Mouse (Mus musculus): ENCODE data around the gene 3110082I17Rik. TPM values are rescaled to one million over a fixed set of nuclear protein-coding genes. Genes with fewer than 3 reads are reported as not detected.

Gene 3110082I17Rik
- total and polyA plus RNA-seq, 2 experiments, result 1.6 to 7.4 TPM

- 85% methylated on average over 6 of the region's 6 CpGs for WGBS
- 0 out of 2 replicates have a peak within 1 kb of the TSS, but pooled peaks have one; percentile 39 for H3K9ac ChIP-seq (ENCODE audit: low read depth, low read length)
- no peak for DNase-seq (ENCODE audit: extremely low read depth, low read depth, low spot score)
Measured at GRCm38 (mm10) chr5:139404801-139405401, 55.4 kb downstream of the 3110082I17Rik start, which contains the start of gene C130050O18Rik. TSS of gene C130050O18Rik (plus strand) at chr5:139405280.

GRCm38 (mm10) chr5:139403692-139404260 lies 56.6 kb downstream of the 3110082I17Rik start:
- no peaks in the 10 kb centered on the region for H3K36me3 ChIP-seq (ENCODE audit: control insufficient read depth, insufficient read depth, low read length)
- no peaks in the 10 kb centered on the region for H3K79me2 ChIP-seq (ENCODE audit: control insufficient read depth, insufficient read depth, low read length)
- no peak for TF ChIP-seq POLR2A (IDR thresholded peaks at IDR 0.05; ENCODE audit: extremely low read depth, insufficient read depth, low read length)
- no peak for TF ChIP-seq CTCF (IDR thresholded peaks at IDR 0.05; ENCODE audit: low read depth, low read length)
- no peak overlapping the region for H3K9ac ChIP-seq (ENCODE audit: low read depth, low read length)
- H3K27me3 ChIP-seq (ENCODE audit: control insufficient read depth, insufficient read depth, low read length), result no peaks in the 10 kb centered on the region
- 90% methylated on average over 8 of the region's 8 CpGs for WGBS
- peaks cover 1% of the 10 kb centered on the region for H3K4me1 ChIP-seq (ENCODE audit: control insufficient read depth, insufficient read depth, low read length)
- no peak for DNase-seq (ENCODE audit: extremely low read depth, low read depth, low spot score)
- H3K27ac ChIP-seq (replicated peaks; ENCODE audit: insufficient read depth, low read depth, low read length), result no peak overlapping the region
- H3K4me3 ChIP-seq (ENCODE audit: insufficient read depth, low read depth, low read length), result no peak overlapping the region

More at GRCm38 (mm10) chr5:139404801-139405401, 55.4 kb downstream of the 3110082I17Rik start, which contains the start of gene C130050O18Rik:
- no peaks in the 10 kb centered on the region for H3K36me3 ChIP-seq (ENCODE audit: control insufficient read depth, insufficient read depth, low read length)
- TF ChIP-seq CTCF (IDR thresholded peaks at IDR 0.05; ENCODE audit: low read depth, low read length) (no peak), POLR2A (IDR thresholded peaks at IDR 0.05; ENCODE audit: extremely low read depth, insufficient read depth, low read length) (no peak)
- no peaks in the 10 kb centered on the region for H3K79me2 ChIP-seq (ENCODE audit: control insufficient read depth, insufficient read depth, low read length)
- H3K27ac ChIP-seq (replicated peaks; ENCODE audit: insufficient read depth, low read depth, low read length), result peak within 1 kb of the TSS; percentile 10; the same call in 1 of the 2 replicates
- no peaks in the 10 kb centered on the region for H3K27me3 ChIP-seq (ENCODE audit: control insufficient read depth, insufficient read depth, low read length)
- H3K4me3 ChIP-seq (ENCODE audit: insufficient read depth, low read depth, low read length), result 0 out of 2 replicates have a peak within 1 kb of the TSS, but pooled peaks have one; percentile 3
- H3K4me1 ChIP-seq (ENCODE audit: control insufficient read depth, insufficient read depth, low read length), result no peaks in the 10 kb centered on the region

- Histone ChIP-seq H3K9ac (ENCODE audit: low read depth, low read length) (no peak overlapping the region), H3K79me2 (ENCODE audit: control insufficient read depth, insufficient read depth, low read length) (no peaks in the 10 kb centered on the region), H3K4me1 (ENCODE audit: control insufficient read depth, insufficient read depth, low read length) (peaks cover 8% of the 10 kb centered on the region), H3K36me3 (ENCODE audit: control insufficient read depth, insufficient read depth, low read length) (no peaks in the 10 kb centered on the region), H3K27me3 (ENCODE audit: control insufficient read depth, insufficient read depth, low read length) (no peaks in the 10 kb centered on the region), H3K4me3 (ENCODE audit: insufficient read depth, low read depth, low read length) (no peak overlapping the region), H3K27ac (replicated peaks; ENCODE audit: insufficient read depth, low read depth, low read length) (no peak overlapping the region)
- 78% methylated on average over 2 of the region's 2 CpGs for WGBS
- DNase-seq (ENCODE audit: extremely low read depth, low read depth, low spot score), result no peak
- no peak for TF ChIP-seq POLR2A (IDR thresholded peaks at IDR 0.05; ENCODE audit: extremely low read depth, insufficient read depth, low read length)
- TF ChIP-seq CTCF (IDR thresholded peaks at IDR 0.05; ENCODE audit: low read depth, low read length), result no peak
Measured at GRCm38 (mm10) chr5:139402106-139402505, 58.2 kb downstream of the 3110082I17Rik start.

- H3K79me2 ChIP-seq (ENCODE audit: control insufficient read depth, insufficient read depth, low read length), result no peaks in the 10 kb centered on the region
- DNase-seq (ENCODE audit: extremely low read depth, low read depth, low spot score), result no peak
- H3K4me1 ChIP-seq (ENCODE audit: control insufficient read depth, insufficient read depth, low read length), result peaks cover 8% of the 10 kb centered on the region
- 93% methylated on average over 14 of the region's 14 CpGs for WGBS
- TF ChIP-seq CTCF (IDR thresholded peaks at IDR 0.05; ENCODE audit: low read depth, low read length), result no peak
- no peak for TF ChIP-seq POLR2A (IDR thresholded peaks at IDR 0.05; ENCODE audit: extremely low read depth, insufficient read depth, low read length)
- no peaks in the 10 kb centered on the region for H3K27me3 ChIP-seq (ENCODE audit: control insufficient read depth, insufficient read depth, low read length)
- no peak overlapping the region for H3K4me3 ChIP-seq (ENCODE audit: insufficient read depth, low read depth, low read length)
- no peak overlapping the region for H3K9ac ChIP-seq (ENCODE audit: low read depth, low read length)
- H3K27ac ChIP-seq (replicated peaks; ENCODE audit: insufficient read depth, low read depth, low read length), result no peak overlapping the region
- no peaks in the 10 kb centered on the region for H3K36me3 ChIP-seq (ENCODE audit: control insufficient read depth, insufficient read depth, low read length)
Measured at GRCm38 (mm10) chr5:139399991-139400390, 60.3 kb downstream of the 3110082I17Rik start.

- H3K4me3 ChIP-seq (ENCODE audit: insufficient read depth, low read depth, low read length), result no peak overlapping the region
- H3K9ac ChIP-seq (ENCODE audit: low read depth, low read length), result peak overlapping the region; percentile 2; the same call in 1 of the 2 replicates
- 62% methylated on average over 5 of the region's 5 CpGs for WGBS
- no peak overlapping the region for H3K27ac ChIP-seq (replicated peaks; ENCODE audit: insufficient read depth, low read depth, low read length)
- peaks cover 8% of the 10 kb centered on the region for H3K4me1 ChIP-seq (ENCODE audit: control insufficient read depth, insufficient read depth, low read length)
- no peaks in the 10 kb centered on the region for H3K79me2 ChIP-seq (ENCODE audit: control insufficient read depth, insufficient read depth, low read length)
- no peaks in the 10 kb centered on the region for H3K36me3 ChIP-seq (ENCODE audit: control insufficient read depth, insufficient read depth, low read length)
- TF ChIP-seq POLR2A (IDR thresholded peaks at IDR 0.05; ENCODE audit: extremely low read depth, insufficient read depth, low read length) (no peak), CTCF (IDR thresholded peaks at IDR 0.05; ENCODE audit: low read depth, low read length) (no peak)
- no peak for DNase-seq (ENCODE audit: extremely low read depth, low read depth, low spot score)
- H3K27me3 ChIP-seq (ENCODE audit: control insufficient read depth, insufficient read depth, low read length), result no peaks in the 10 kb centered on the region
Measured at GRCm38 (mm10) chr5:139398786-139399185, 61.5 kb downstream of the 3110082I17Rik start.
